Mouse (Mus musculus): ENCODE results near the gene Pecr.

DNA sequence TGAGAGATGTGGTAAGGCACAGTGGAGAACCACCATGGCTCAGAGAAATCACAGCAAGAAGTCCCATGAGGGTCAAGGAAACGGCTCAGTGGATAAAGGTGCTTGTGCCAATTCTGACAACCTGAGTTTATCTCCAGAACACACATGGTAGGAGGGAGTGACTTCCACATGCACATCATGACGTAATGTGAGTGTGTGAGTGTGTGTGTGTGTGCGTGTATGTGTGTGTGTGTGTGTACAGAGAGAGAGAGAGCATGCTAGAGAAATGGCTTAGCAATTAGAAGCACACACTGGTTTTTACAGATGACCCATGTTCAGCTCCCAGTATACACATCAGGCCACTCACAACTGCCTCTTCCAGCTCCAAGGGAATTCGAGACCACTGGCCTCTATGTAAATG lies 68.9 kb downstream of the Pecr start:
- no peak for TF ChIP-seq ZMIZ1 (IDR thresholded peaks at IDR 0.05; ENCODE audit: low read depth, low read length)
- no peak for TF ChIP-seq USF2 (conservative IDR thresholded peaks at IDR 0.05; ENCODE audit: low read depth, low read length)

Measured in CH12.LX (cell line).